Mouse (Mus musculus) 3T3-L1 (cell line): ENCODE results near the gene Csmd2.
A peak's percentile ranks its signal among the peaks of the same experiment; 100 is the strongest.

Experiments used
- DNase-seq: peaks from one replicate; pipeline ENCODE4 v3.0.0-alpha.2; 2015; ENCODE audit warnings: low read depth, low spot score

Gene Csmd2

GRCm38 (mm10) chr4:127987784-127988455, at the start of gene Csmd2:
Csmd2 (plus strand) TSS chr4:127987857.
- DNase-seq, result no peak

GRCm38 (mm10) chr4:127947696-127948095, 40.0 kb upstream of the Csmd2 start:
- no peak for DNase-seq

- DNase-seq, result no peak
Observed at GRCm38 (mm10) chr4:127953006-127953710, 34.5 kb upstream of the Csmd2 start.

- no peak for DNase-seq
Observed at GRCm38 (mm10) chr4:127969101-127969500, 18.6 kb upstream of the Csmd2 start.

- peak; percentile 3 for DNase-seq
Observed at GRCm38 (mm10) chr4:127970018-127970421, 17.6 kb upstream of the Csmd2 start.

- DNase-seq, result no peak
Observed at GRCm38 (mm10) chr4:127970901-127971868, 16.5 kb upstream of the Csmd2 start, which contains the start of gene CK137956. CK137956 (minus strand) TSS chr4:127970951.

GRCm38 (mm10) chr4:127972976-127973375, 14.7 kb upstream of the Csmd2 start:
- no peak for DNase-seq

- DNase-seq, result no peak
Observed at GRCm38 (mm10) chr4:127981125-127981524, 6.5 kb upstream of the Csmd2 start.

GRCm38 (mm10) chr4:127984426-127984825, 3.2 kb upstream of the Csmd2 start:
- no peak for DNase-seq

GRCm38 (mm10) chr4:127985874-127986273, 1.8 kb upstream of the Csmd2 start:
- DNase-seq, result no peak

- no peak for DNase-seq
Observed at GRCm38 (mm10) chr4:127986491-127987075, 1.1 kb upstream of the Csmd2 start.

GRCm38 (mm10) chr4:127987270-127987669, 387 bp upstream of the Csmd2 start:
- DNase-seq, result no peak

- no peak for DNase-seq
Observed at GRCm38 (mm10) chr4:127988526-127989180, 996 bp downstream of the Csmd2 start.

GRCm38 (mm10) chr4:127989347-127989995, 1.8 kb downstream of the Csmd2 start:
- DNase-seq, result no peak

- no peak for DNase-seq
Observed at GRCm38 (mm10) chr4:127999281-127999680, 11.6 kb downstream of the Csmd2 start.

- DNase-seq, result no peak
Observed at GRCm38 (mm10) chr4:128002638-128003101, 15.0 kb downstream of the Csmd2 start.

GRCm38 (mm10) chr4:128004797-128005452, 17.3 kb downstream of the Csmd2 start:
- no peak for DNase-seq

- DNase-seq, result no peak
Observed at GRCm38 (mm10) chr4:128019465-128019864, 31.8 kb downstream of the Csmd2 start.

- DNase-seq, result no peak
Observed at GRCm38 (mm10) chr4:128028294-128028693, 40.6 kb downstream of the Csmd2 start.

GRCm38 (mm10) chr4:128041901-128042300, 54.2 kb downstream of the Csmd2 start:
- no peak for DNase-seq
